Mouse (Mus musculus): ENCODE results near the gene Opa3. TPM values are rescaled to one million over a fixed set of nuclear protein-coding genes. Genes with fewer than 3 reads are reported as not detected.

Gene Opa3
- polyA plus RNA-seq, 1 experiment from 2014 or later, result 17.3 TPM

DNA sequence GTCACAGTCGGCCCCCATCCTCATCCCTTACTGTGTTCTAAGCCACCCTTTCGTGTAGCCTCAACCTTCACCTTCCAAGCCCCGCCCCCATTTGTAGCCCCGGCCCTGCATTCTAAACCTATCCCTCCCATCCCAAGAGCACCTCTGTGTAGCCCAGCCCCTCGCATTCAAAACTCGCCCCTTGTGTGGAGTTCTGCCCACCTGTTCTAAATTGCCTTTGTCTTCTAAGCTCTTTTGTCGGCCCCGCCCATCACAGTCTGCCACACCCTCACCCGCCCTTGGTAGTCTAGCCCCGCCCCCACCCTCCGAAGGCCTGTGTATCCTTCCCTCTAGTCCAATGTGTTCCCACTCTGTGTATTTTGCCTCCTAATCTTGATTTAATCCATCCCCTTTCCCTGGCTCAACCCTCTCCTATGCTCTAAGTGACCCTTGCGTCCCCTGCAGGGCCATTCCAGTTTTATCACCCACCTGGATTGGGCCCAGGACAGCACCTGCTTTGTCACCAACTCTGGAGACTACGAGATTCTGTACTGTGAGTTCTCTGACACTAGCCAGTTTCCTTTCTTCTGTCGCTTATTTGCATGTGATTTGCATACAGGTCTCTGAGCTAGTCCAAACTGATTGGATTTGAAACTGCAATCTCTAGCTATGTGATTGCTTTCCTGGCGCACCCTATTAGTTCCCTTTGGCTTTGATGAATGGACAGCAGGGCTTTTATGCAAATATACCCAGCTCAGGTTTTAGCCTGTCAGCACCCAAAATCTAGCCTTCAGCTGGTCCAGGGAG lies 25.9 kb upstream of the Opa3 start:
- DNase-seq (no peak), ATAC-seq (ENCODE audit: low read depth) (no peak)
- no peaks in the 10 kb centered on the region for H3K27me3 ChIP-seq
- peak overlapping the region; percentile 4; the same call in 1 of the 2 replicates for H3K27ac ChIP-seq
- peaks cover 11% of the 10 kb centered on the region for H3K4me1 ChIP-seq (replicated peaks)
- H3K4me3 ChIP-seq (replicated peaks), result no peak overlapping the region
- no peak overlapping the region for H3K4me2 ChIP-seq
- no peaks in the 10 kb centered on the region for H3K9me3 ChIP-seq (replicated peaks)
- no peak overlapping the region for H3K9ac ChIP-seq
- WGBS (ENCODE audit: insufficient replicate concordance), result 58% methylated on average over 15 of the region's 15 CpGs
- H3K36me3 ChIP-seq, result peaks cover 25% of the 10 kb centered on the region; the same call in 1 of the 2 replicates

DNA sequence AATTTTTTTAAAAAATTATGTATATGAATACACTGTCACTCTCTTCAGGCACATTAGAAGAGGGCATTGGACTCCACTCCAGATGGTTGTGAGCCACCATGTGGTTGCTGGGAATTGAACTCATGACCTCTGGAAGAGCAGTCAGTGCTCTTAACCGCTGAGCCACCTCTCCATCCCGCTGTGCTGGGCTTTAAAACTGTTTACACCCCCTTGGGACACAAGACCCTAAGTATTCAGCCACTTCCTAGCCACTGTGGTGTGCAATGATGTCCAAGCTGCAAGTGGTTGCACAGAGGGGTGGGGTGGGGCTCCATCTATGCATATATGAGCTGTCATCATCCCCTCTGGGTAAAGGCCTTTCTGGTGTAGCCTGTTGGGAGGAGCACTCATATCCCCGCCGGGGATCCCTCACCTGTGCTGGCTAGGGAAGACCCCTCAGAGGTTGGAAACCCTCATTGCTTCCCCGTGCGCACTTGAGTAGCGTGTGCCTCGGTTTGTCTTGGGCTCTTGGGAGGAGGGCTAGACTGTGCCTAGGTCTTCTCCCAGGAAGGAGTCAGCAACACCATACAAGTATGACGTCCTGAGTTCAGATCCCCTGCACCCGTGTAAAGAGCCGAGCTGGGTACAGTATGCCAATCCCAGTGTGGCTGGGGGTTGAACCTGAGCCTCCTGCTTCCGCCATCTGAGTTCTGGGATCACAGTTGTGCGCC lies 19.8 kb upstream of the Opa3 start:
- 71% methylated on average over 13 of the region's 13 CpGs for WGBS (ENCODE audit: insufficient replicate concordance)
- Histone ChIP-seq H3K27ac (no peak overlapping the region), H3K9me3 (replicated peaks) (peaks cover 7% of the 10 kb centered on the region; the same call in 1 of the 2 replicates), H3K27me3 (peaks cover 27% of the 10 kb centered on the region), H3K9ac (no peak overlapping the region), H3K4me2 (no peak overlapping the region), H3K36me3 (peaks cover 12% of the 10 kb centered on the region; the same call in 1 of the 2 replicates), H3K4me3 (replicated peaks) (no peak overlapping the region), H3K4me1 (replicated peaks) (peaks cover 12% of the 10 kb centered on the region; the same call in 1 of the 2 replicates)
- DNase-seq (no peak), ATAC-seq (ENCODE audit: low read depth) (no peak)

DNA sequence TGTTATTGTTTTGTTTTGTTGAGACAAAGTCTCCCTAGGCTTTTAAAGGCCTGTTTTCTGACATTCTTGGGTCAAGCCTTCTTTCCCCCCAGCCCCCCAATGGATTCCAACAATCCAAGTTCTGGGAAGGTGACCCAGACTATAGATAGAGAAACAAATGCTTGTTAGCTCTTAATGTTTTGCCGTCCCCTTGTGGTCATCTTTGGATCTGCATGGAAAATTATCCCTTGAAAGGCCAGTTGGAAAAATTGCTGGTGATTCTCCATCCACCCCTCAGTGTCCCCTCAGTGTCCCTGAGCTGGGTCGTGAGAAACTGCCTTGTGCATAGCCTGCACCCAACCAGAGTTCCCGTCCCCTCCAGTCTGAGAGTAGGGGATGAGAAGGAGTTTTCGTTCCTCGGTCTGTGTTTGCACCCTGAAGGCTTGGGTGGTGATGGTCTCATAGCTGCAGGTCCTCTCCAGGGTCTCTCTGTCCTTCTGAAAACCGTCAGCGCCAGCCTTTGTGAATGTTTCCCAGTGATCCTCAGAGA lies 19.1 kb upstream of the Opa3 start:
- ATAC-seq (ENCODE audit: low read depth) (no peak), DNase-seq (no peak)
- Histone ChIP-seq H3K36me3 (peaks cover 10% of the 10 kb centered on the region; the same call in 1 of the 2 replicates), H3K9ac (no peak overlapping the region), H3K27me3 (peaks cover 33% of the 10 kb centered on the region), H3K4me2 (no peak overlapping the region), H3K4me1 (replicated peaks) (peaks cover 12% of the 10 kb centered on the region; the same call in 1 of the 2 replicates), H3K4me3 (replicated peaks) (no peak overlapping the region), H3K27ac (no peak overlapping the region), H3K9me3 (replicated peaks) (peaks cover 7% of the 10 kb centered on the region; the same call in 1 of the 2 replicates)
- 47% methylated on average over 7 of the region's 7 CpGs for WGBS (ENCODE audit: insufficient replicate concordance)

DNA sequence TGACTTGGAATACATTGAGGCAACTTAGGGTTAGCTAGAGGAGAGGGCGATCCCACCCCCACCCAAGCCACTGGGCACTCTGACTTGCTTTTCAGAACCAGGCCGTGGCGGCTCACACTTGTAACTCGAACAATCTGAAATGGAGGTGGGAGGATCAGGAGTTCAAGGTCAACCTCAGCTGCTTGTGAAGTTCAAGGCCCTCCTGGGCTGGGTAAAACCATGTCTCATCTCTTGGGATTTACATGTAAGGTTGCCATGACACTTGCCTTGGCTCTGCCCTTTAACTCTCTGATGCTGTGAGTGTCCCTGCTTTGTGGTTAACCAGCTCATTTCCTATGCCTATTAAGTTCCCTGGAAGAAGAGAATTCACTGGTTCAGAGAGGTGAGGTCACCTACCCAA lies 18.6 kb upstream of the Opa3 start:
- Histone ChIP-seq H3K4me1 (replicated peaks) (peaks cover 12% of the 10 kb centered on the region; the same call in 1 of the 2 replicates), H3K9me3 (replicated peaks) (peaks cover 7% of the 10 kb centered on the region; the same call in 1 of the 2 replicates), H3K9ac (no peak overlapping the region), H3K36me3 (peaks cover 7% of the 10 kb centered on the region; the same call in 1 of the 2 replicates), H3K4me2 (no peak overlapping the region), H3K4me3 (replicated peaks) (no peak overlapping the region), H3K27me3 (peaks cover 38% of the 10 kb centered on the region), H3K27ac (no peak overlapping the region)
- DNase-seq (no peak), ATAC-seq (ENCODE audit: low read depth) (no peak)
- 67% methylated on average over 4 of the region's 4 CpGs for WGBS (ENCODE audit: insufficient replicate concordance)

DNA sequence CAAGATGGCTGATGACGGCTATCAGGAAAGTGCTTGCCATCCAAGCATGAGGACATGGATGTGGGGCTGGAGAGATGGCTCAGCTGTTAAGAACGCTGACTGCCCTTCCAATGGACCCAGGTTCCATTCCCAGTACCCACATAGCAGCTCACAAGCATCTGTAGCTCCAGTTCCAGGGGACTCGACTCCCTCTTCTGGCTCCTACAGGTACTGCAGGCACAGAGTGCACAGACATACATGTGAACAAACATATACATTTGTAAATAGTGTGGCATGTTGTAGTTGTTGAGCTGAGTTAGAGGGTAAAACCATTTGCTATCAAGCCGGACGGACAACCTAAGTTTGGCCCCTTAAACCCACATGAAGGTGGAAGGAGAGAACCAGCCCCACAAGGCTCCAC lies 18.1 kb upstream of the Opa3 start:
- ATAC-seq (ENCODE audit: low read depth) (no peak), DNase-seq (no peak)
- Histone ChIP-seq H3K4me2 (no peak overlapping the region), H3K9ac (no peak overlapping the region), H3K9me3 (replicated peaks) (peaks cover 7% of the 10 kb centered on the region; the same call in 1 of the 2 replicates), H3K27ac (no peak overlapping the region), H3K4me3 (replicated peaks) (no peak overlapping the region), H3K36me3 (peaks cover 5% of the 10 kb centered on the region; the same call in 1 of the 2 replicates), H3K4me1 (replicated peaks) (peaks cover 12% of the 10 kb centered on the region; the same call in 1 of the 2 replicates), H3K27me3 (peaks cover 43% of the 10 kb centered on the region)
- WGBS (ENCODE audit: insufficient replicate concordance), result 73% methylated on average over 5 of the region's 5 CpGs

DNA sequence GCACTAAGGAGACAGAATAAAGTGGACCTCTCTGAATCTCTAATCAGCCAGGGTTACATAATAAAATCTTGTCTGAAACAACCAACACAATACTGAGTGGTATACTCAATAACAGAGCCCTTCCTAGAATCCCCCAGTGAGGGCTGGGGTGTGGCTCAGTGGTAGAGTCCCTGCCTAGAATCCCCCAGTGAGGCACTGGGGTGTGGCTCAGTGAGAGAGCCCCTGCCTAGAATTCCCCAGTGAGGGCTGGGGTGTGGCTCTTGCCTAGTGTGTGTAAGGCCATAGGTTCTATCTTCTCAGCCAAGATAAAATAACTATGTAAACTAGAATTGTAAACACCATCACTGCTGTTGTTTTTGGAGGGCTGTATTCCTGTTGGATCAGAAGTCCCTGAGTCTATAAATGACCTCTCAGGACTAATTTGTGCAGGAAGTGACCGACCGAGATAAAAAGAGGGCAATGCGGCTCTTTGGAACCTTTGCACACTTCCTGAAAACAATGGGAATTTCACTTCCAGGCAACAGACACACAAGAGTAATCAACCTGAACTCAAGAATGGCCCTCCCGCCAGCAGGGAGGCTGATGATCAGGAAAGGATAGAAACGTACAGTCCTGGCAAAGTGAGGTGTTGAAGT lies 17.0 kb upstream of the Opa3 start:
- 56% methylated on average over 5 of the region's 5 CpGs for WGBS (ENCODE audit: insufficient replicate concordance)
- no peak overlapping the region for H3K4me3 ChIP-seq (replicated peaks)

DNA sequence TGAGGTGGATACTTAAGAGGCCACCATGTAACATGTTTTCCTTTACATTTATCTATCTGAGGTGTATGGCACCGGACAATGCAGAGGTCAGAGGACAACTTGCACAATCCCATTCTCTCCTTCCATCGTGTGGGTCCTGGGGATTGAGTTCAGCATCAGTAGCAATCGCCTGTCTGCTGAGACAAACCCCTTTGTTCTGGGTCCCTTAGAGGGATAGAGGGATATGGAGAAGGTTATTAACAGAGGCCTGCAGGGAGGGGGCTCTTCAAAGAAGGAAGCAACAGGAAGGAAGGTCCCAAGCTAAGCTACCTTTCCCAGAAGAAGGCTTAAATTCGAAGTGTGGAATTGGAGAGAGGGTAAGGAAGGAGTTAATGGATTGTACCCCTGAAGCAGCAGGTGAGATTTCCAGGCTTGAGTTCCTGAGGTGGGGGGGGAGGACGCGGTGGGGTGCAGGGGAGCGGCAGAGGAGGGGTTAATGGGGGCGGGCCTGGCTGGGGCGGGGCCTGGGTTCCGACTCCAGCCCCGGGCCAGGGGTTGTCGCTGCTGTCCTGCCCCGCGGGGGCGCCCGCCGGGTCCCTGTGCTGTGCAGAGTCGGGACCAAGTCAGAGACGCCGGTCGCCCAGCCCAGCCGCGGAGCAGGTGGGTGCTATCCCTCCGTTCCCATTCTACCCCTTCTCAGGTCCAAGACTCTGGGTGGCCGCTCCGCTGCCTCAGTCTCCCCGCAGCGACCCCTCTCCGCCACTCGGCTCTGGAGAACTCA lies 16.0 kb upstream of the Opa3 start, which contains the start of gene Gpr4:
Gene Gpr4, plus strand, starts transcription at position 543 of the 760 bp plus-strand sequence.
- Histone ChIP-seq H3K27ac (no peak within 1 kb of the TSS), H3K4me3 (replicated peaks) (peak within 1 kb of the TSS; percentile 45), H3K27me3 (peaks cover 56% of the 10 kb centered on the region), H3K9ac (peak within 1 kb of the TSS; percentile 47; the same call in 1 of the 2 replicates), H3K36me3 (no peaks in the 10 kb centered on the region), H3K9me3 (replicated peaks) (peaks cover 7% of the 10 kb centered on the region; the same call in 1 of the 2 replicates), H3K4me2 (peak within 1 kb of the TSS; percentile 66), H3K4me1 (replicated peaks) (peaks cover 12% of the 10 kb centered on the region; the same call in 1 of the 2 replicates)
- ATAC-seq (ENCODE audit: low read depth) (peak; percentile 47; the same call in 1 of the 2 replicates), DNase-seq (no peak)
- 3% methylated on average over 30 of the region's 30 CpGs for WGBS (ENCODE audit: insufficient replicate concordance)

More for the DNA sequence above, 17.0 kb upstream of the Opa3 start:
- Histone ChIP-seq H3K9me3 (replicated peaks) (peaks cover 7% of the 10 kb centered on the region; the same call in 1 of the 2 replicates), H3K27me3 (peaks cover 52% of the 10 kb centered on the region), H3K27ac (no peak overlapping the region), H3K9ac (no peak overlapping the region), H3K36me3 (no peaks in the 10 kb centered on the region), H3K4me1 (replicated peaks) (peaks cover 12% of the 10 kb centered on the region; the same call in 1 of the 2 replicates), H3K4me2 (no peak overlapping the region)
- no peak for DNase-seq
- ATAC-seq (ENCODE audit: low read depth), result no peak

DNA sequence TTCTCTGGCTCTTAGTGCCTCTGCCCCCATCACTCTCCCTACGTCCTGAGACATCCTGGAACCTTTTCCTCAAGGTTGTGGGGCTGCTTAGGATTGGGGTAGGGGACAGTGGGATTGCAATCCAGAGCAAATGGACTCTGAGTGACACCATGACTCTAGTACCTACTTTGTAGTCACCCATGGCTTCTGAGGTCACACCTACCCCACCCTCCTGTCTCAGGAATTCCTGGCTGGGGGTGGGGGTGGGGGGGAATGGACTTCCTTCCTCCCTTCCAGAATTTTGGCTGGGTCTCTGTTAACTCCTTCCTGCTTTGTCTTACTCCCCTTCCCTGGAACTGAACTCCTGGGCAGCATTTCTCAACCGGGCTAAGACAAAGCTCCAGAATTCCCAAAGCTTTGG lies 14.7 kb upstream of the Opa3 start:
- Histone ChIP-seq H3K27me3 (peaks cover 66% of the 10 kb centered on the region), H3K9ac (no peak overlapping the region), H3K4me2 (no peak overlapping the region), H3K4me1 (replicated peaks) (peaks cover 19% of the 10 kb centered on the region), H3K9me3 (replicated peaks) (peaks cover 7% of the 10 kb centered on the region; the same call in 1 of the 2 replicates), H3K36me3 (no peaks in the 10 kb centered on the region), H3K27ac (no peak overlapping the region), H3K4me3 (replicated peaks) (no peak overlapping the region)
- ATAC-seq (ENCODE audit: low read depth), result no peak
- 55% methylated on average over 2 of the region's 2 CpGs for WGBS (ENCODE audit: insufficient replicate concordance)
- DNase-seq, result no peak

DNA sequence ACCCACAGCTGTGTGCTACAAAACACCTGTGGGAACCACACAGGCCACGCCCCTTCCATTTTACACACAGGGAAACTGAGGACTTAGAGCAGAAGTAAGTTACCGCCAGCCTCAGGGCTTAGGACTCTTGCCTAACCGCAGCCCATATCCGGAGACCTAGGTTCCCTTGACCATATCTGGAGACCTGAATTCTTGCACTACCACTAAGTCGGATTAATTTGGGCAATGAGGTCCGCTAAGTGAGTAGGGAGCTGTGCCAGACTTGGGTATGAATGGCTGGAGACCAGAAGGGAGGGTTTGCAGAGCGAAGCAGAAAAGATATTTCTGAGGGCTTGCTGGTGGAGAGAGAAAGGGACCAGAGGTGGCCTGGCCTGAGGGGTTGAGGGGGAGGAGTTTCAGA lies 13.8 kb upstream of the Opa3 start:
- Histone ChIP-seq H3K9me3 (replicated peaks) (peaks cover 7% of the 10 kb centered on the region; the same call in 1 of the 2 replicates), H3K27ac (no peak overlapping the region), H3K27me3 (peaks cover 71% of the 10 kb centered on the region), H3K9ac (no peak overlapping the region), H3K4me1 (replicated peaks) (peaks cover 21% of the 10 kb centered on the region), H3K36me3 (no peaks in the 10 kb centered on the region), H3K4me2 (no peak overlapping the region), H3K4me3 (replicated peaks) (no peak overlapping the region)
- 50% methylated on average over 7 of the region's 7 CpGs for WGBS (ENCODE audit: insufficient replicate concordance)
- no peak for DNase-seq
- no peak for ATAC-seq (ENCODE audit: low read depth)

DNA sequence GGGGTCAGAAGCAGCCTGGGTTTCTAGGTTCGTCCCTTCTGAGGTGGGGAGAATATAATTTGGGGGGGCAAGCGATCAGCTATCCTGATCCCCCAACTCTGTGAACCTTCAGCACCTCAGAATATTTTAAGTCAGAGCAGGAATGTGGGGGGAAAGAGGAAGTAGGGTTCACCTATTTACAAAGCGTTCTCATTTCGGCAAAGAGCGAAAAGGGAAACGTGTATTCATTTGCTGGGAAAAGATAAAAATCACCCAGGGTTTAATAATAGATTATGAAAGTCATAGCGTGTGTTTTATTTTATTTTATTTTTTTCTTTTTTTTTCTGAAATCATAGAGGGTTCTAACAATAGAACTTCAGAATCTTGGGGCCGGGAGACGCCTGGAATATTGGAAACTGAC lies 13.2 kb upstream of the Opa3 start:
- DNase-seq (no peak), ATAC-seq (ENCODE audit: low read depth) (no peak)
- no peak overlapping the region for H3K4me2 ChIP-seq
- H3K36me3 ChIP-seq, result no peaks in the 10 kb centered on the region
- H3K27me3 ChIP-seq, result peaks cover 71% of the 10 kb centered on the region
- no peak overlapping the region for H3K4me3 ChIP-seq (replicated peaks)
- peaks cover 21% of the 10 kb centered on the region for H3K4me1 ChIP-seq (replicated peaks)
- no peak overlapping the region for H3K9ac ChIP-seq
- WGBS (ENCODE audit: insufficient replicate concordance), result 39% methylated on average over 9 of the region's 9 CpGs
- H3K27ac ChIP-seq, result no peak overlapping the region
- H3K9me3 ChIP-seq (replicated peaks), result peaks cover 4% of the 10 kb centered on the region; the same call in 1 of the 2 replicates

Data from liver, embryonic 13.5 days (tissue).